Mouse (Mus musculus): Measurements from ENCODE around the gene Acad11.

The Acad11 gene

DNA sequence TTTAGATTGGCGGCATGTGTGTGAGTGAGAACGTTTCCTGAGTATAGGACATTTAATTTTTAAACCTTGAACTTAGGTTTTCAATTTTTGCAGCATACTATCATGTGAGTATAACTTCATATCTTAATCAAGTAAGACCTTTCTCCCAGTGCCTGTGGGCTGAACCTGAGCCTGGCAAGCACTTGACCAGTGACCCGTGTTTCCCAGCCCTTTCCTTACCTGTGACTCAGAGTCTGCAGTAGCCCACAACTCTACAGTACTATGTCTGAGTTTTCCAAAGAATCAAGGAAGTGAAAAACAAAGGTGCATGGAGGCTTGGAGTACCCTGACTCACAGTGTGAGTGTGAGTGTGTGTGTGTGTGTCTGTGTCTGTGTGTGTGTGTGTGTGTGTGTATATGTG, 16.9 kb downstream of the Acad11 start:
- DNase-seq (ENCODE audit: low read depth, low spot score) = no peak

GRCm38 (mm10) chr9:104085730-104086429, 22.7 kb downstream of the Acad11 start:
- DNase-seq (ENCODE audit: low read depth, low spot score) = no peak

- DNase-seq (ENCODE audit: low read depth, low spot score) = no peak
These were observed 25.4 kb downstream of the Acad11 start for GRCm38 (mm10) chr9:104088555-104088954.

GRCm38 (mm10) chr9:104092945-104093344, 29.8 kb downstream of the Acad11 start:
- DNase-seq (ENCODE audit: low read depth, low spot score) = no peak

GRCm38 (mm10) chr9:104098256-104098655, 35.1 kb downstream of the Acad11 start:
- no peak for DNase-seq (ENCODE audit: low read depth, low spot score)

- no peak for DNase-seq (ENCODE audit: low read depth, low spot score)
These were observed 35.9 kb downstream of the Acad11 start for GRCm38 (mm10) chr9:104099060-104099459.

GRCm38 (mm10) chr9:104100822-104101221, 37.6 kb downstream of the Acad11 start:
- DNase-seq (ENCODE audit: low read depth, low spot score) = no peak

DNA sequence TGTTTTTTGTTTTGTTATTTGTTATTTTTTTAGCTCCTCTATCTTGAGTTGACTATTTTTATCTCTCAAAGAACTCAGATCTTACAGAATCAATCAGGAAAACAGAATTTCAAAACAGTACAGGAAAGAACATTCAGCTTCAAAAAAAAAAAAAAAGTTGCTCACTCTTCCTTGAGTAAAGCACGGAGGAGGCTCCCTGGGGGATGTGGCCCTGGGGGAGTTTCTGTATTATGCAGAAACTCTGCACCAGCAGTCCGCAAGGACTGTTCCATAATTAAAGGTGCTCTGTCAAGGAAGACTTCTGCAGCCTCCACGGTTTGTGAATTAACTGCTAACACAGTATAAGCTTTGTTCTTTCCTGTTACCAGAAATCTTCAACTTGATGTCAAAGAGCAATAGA, 38.3 kb downstream of the Acad11 start:
- no peak for DNase-seq (ENCODE audit: low read depth, low spot score)

GRCm38 (mm10) chr9:104102301-104102700, 39.1 kb downstream of the Acad11 start:
- no peak for DNase-seq (ENCODE audit: low read depth, low spot score)

DNA sequence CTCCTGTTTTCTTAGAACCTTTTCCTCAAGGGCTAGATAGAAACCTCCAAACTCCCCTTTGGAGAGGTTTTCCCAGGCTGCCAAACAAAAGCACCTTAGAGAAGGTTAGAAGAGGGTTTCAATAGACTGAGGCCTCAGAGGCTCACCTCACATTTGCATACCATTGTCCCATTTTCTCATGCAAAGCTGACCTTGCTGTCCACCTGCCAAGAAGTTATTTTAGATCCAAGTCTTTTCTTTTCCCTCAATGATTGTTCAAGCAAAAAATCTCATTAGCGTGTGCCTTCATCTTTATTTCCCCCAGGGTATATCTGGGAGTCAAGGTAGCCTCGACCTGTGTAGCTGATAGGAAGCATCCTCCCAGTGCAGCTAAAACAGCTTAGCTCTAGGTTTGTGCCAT, 39.7 kb downstream of the Acad11 start:
- DNase-seq (ENCODE audit: low read depth, low spot score) = no peak

DNA sequence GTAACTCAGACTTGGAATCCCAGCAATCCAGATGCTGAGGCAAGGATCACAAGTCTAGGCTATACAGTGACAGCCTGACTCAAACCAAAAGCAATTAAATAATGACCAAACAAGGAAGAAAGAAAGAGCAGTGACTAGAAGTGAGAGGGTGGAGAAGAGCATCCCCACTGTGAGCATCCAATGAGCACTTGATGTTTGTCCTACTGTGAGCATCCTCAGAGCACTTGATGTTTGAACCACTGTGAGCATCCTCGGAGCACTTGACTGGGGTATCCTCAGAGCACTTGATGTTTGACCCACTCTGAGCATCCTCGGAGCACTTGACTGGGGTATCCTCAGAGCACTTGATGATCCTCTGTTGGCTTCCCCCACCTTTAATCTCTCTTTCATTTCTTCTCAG, 41.8 kb downstream of the Acad11 start:
- no peak for DNase-seq (ENCODE audit: low read depth, low spot score)

DNA sequence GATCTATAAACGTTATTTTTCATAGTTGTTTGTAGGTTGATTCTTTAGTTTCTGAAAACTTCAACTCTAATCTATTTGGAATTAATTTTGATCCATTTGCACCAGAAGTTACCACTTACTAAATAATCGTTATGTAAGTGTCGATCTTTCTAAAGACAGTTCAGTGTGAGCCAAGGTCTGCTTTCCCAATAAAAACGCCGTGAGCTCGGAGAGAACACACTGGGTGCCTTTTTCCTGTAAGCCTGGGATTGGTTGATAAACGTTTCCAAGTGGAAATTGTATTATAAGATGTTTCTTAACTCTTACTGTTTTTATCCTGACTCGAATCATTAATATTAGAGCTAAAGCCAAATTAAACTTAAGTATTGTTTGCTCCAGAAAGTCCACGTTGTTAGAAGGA, 43.8 kb downstream of the Acad11 start:
- no peak for DNase-seq (ENCODE audit: low read depth, low spot score)

DNA sequence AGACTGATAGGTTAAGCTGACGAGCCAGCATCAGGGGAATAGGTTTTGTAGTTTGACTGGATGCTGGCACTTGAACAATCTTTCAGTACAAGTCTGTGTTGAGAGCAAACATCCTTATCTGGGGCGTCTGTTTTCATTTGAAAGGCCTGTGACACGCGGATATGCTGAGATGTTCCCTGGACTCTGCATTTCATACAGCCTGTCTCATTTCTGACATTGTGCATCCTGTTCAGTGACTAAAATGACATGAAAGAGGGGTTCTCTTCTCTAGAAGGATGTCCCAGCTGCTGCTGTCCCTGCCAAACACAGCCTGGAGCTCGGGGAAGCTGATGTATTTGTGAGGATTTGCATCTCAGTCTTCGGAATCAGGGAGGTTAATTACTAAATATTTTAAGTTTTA, 44.3 kb downstream of the Acad11 start:
- DNase-seq (ENCODE audit: low read depth, low spot score) = no peak

- no peak for DNase-seq (ENCODE audit: low read depth, low spot score)
These were observed 45.5 kb downstream of the Acad11 start for GRCm38 (mm10) chr9:104108571-104109143.

GRCm38 (mm10) chr9:104109151-104109550, 46.0 kb downstream of the Acad11 start:
- no peak for DNase-seq (ENCODE audit: low read depth, low spot score)

DNA sequence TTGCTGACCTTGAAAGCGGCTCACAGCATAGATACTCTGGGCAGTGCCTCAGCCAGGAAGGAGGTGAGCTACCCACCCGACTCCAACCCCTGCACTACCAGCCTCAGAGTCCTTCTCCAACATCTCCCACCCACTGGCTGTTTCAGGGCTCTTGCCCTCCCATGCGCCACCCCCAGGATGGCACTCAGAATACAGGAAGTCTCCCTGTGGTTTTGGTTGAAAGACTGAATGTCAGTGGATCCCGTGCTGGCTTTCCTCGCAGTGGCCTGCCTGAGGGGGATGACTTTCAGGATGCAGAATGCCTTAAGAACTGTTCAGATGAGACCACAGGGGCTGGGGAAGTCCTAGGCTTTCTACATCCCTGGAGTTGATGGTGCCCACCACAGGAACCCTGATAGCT, 59.9 kb downstream of the Acad11 start:
- DNase-seq (ENCODE audit: low read depth, low spot score) = no peak

DNA sequence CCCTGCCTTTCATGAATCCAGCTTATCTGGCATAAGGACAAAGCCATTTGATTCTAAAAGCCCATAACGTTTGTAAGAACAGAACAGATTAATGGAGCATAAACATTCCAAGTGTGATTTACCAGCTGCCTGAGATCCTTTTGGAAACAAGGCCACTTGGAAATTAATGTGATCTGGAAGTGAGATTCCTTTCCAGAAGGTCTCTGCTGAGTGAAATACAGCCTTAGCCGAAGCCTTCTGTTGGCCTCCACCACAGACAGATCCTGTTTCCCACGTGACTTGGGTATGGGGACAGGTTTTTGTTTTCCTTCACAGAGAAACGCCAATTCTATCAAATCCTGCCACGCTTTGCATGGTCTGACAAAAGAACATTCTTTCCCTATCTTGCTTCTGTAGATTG, 60.4 kb downstream of the Acad11 start:
- DNase-seq (ENCODE audit: low read depth, low spot score) = no peak

GRCm38 (mm10) chr9:104126833-104127232, 63.7 kb downstream of the Acad11 start, which contains the start of gene Ackr4:
TSS of gene Ackr4 (minus strand) at chr9:104126933.
- no peak for DNase-seq (ENCODE audit: low read depth, low spot score)

GRCm38 (mm10) chr9:104128110-104128509, 64.9 kb downstream of the Acad11 start:
- no peak for DNase-seq (ENCODE audit: low read depth, low spot score)

- no peak for DNase-seq (ENCODE audit: low read depth, low spot score)
These were observed 67.1 kb downstream of the Acad11 start for GRCm38 (mm10) chr9:104130141-104130755.

GRCm38 (mm10) chr9:104140351-104140750, 77.2 kb downstream of the Acad11 start:
- DNase-seq (ENCODE audit: low read depth, low spot score) = no peak

DNA sequence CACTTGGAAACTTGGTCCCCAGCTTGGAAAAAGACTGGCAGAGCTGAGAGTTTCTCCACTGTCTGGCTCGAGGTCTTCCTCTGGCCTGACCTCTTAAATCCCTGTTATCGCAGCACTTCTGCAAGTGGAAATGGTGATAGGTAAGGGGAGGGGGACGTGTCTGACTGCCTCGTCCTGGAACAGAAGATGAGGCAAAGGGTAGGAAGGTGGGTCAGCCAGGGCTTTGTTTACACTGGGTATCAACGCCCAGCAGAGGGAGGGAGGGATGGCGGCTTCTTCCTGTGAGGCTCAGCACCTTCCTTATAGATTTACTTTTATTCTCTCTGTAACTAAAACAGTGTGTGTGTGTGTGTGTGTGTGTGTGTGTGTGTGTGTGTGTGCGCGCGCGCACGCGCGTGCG, 79.6 kb downstream of the Acad11 start:
- DNase-seq (ENCODE audit: low read depth, low spot score) = no peak

Data from retina, adult 2 months (tissue).